Mouse (Mus musculus) gastrocnemius, adult 18-20 months (tissue): ENCODE results near the gene Sim1. TPM values are rescaled to one million over a fixed set of nuclear protein-coding genes. Genes with fewer than 3 reads are reported as not detected.

Source experiments
- DNase-seq: peaks from one replicate; pipeline ENCODE4 v3.0.0; 2021; ENCODE audit warnings: low spot score
- total RNA-seq, 2 experiments: library from RNA; stranded (reverse); gene quantifications; 2 replicates each; pipeline ENCODE4 v1.2.3; 2021

Gene Sim1
- total RNA-seq, 2 experiments from 2014 or later, result 0.17 to 0.50 TPM

DNA sequence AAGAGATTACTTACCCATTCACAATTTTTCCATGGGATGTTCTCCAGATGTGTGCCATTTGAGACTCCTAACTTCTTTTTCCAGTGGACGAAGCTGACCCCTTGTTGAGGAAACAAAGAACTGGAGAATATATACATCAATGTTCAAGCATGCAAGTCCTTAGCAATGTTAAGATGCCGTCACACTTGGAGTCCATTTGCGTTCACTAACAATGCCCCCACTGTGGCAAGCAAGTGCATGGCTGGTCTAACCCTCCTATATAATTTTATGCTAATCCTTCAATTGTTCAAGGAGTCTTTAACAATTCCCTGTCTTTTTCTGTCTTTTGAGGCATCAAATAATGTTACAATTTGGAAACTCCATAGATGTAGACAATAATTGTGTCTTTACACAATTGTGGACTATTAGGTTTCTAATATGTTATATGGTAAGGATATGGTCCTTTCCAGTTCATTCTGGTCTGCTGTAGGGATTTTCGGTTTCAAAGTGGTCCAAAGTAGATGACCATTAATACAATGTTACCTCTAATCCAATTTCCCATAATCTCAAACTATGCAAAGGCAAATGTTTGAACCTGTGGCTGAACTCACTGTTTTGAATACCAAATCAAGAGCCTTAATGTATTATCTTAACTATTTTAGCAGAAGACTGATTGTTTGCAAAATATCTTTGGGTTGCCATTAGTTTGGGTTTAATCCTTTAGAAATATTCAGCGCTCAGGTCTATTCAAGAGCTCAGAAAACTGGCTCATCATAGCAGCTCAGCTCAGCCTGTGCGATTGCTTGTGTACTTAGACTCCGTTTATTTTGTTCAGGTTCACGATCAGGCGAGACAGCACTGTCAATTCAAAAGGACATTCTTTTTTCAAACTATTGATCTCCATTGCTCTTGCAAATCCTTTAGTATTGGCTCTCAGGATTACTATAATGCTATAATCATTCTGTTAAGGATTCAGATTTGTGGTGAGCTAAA is 129.0 kb downstream of the Sim1 start:
- no peak for DNase-seq
